Mouse (Mus musculus) stomach, postnatal 0 days (tissue): ENCODE data around the gene Nr2c2ap.

Experiments used
- CTCF ChIP-seq: IDR thresholded peaks from 2 replicates; pipeline ENCODE4 v1.5.1; 2016; ENCODE audit warnings: antibody characterized with exemption, low read depth, mild to moderate bottlenecking, moderate library complexity
- EP300 ChIP-seq: optimal IDR thresholded peaks from 2 replicates; pipeline ENCODE3; 2016; ENCODE audit warnings: antibody characterized with exemption

GRCm38 (mm10) chr8:70160015-70160414 lies 28.9 kb downstream of the Nr2c2ap start:
- no peak for TF ChIP-seq CTCF
- no peak for TF ChIP-seq EP300
